Mouse (Mus musculus): ENCODE results near the gene Cmpk1. TPM values are rescaled to one million over a fixed set of nuclear protein-coding genes. Genes with fewer than 3 reads are reported as not detected.

The Cmpk1 gene
- total and polyA plus RNA-seq, 3 experiments: 27.2 to 115 (median 92.1) TPM

GRCm38 (mm10) chr4:114942583-114942982 is 44.5 kb downstream of the Cmpk1 start:
- Histone ChIP-seq H3K4me3 (replicated peaks in 1 of 3; ENCODE audit: low read depth in 2 of 3, low read length in 2 of 3, poor library complexity in 1 of 3) (no peak overlapping the region), H3K27me3 (replicated peaks) (peaks cover 15% of the 10 kb centered on the region), H3K79me2 (replicated peaks; ENCODE audit: control insufficient read depth, extremely low read depth, insufficient read depth, poor library complexity, severe bottlenecking) (no peaks in the 10 kb centered on the region), H3K9me3 (replicated peaks; ENCODE audit: low read length) (no peaks in the 10 kb centered on the region), H3K27ac (ENCODE audit: insufficient read depth, low read depth) (no peak overlapping the region), H3K4me1 (ENCODE audit: control insufficient read depth in 1 of 2, insufficient read depth in 2 of 2) (peaks cover 0 to 5% of the 10 kb centered on the region in 2 experiments; a peak in 2 of 4 replicates), H3K36me3 (replicated peaks in 1 of 2; ENCODE audit: control insufficient read depth in 1 of 2, insufficient read depth in 1 of 2, low read length in 1 of 2) (no peaks in the 10 kb centered on the region), H3K9ac (ENCODE audit: insufficient read depth, low read depth) (no peak overlapping the region), H3K4me2 (ENCODE audit: insufficient read depth, low read depth, poor library complexity, severe bottlenecking) (no peak overlapping the region)
- in situ Hi-C loops (cut with MboI; ENCODE audit: low pct_ligation_motif_present, low pct_unique_long_range_greater_than_20kb, low sequenced_read_pairs): no loop called here
- no peak for DNase-seq (ENCODE audit: extremely low read depth)
- dilution Hi-C loops (cut with MboI; ENCODE audit: extremely low pct_ligation_motif_present, extremely low pct_unique_long_range_greater_than_20kb, low sequenced_read_pairs): no loop called here
- no peak for TF ChIP-seq POLR2A (IDR thresholded peaks at IDR 0.05; ENCODE audit: low read depth, low read length)

GRCm38 (mm10) chr4:114942112-114942511 is 44.9 kb downstream of the Cmpk1 start:
- Histone ChIP-seq H3K27ac (ENCODE audit: insufficient read depth, low read depth) (no peak overlapping the region), H3K79me2 (replicated peaks; ENCODE audit: control insufficient read depth, extremely low read depth, insufficient read depth, poor library complexity, severe bottlenecking) (no peaks in the 10 kb centered on the region), H3K4me2 (ENCODE audit: insufficient read depth, low read depth, poor library complexity, severe bottlenecking) (no peak overlapping the region), H3K9me3 (replicated peaks; ENCODE audit: low read length) (no peaks in the 10 kb centered on the region), H3K27me3 (replicated peaks) (peaks cover 15% of the 10 kb centered on the region), H3K36me3 (replicated peaks in 1 of 2; ENCODE audit: control insufficient read depth in 1 of 2, insufficient read depth in 1 of 2, low read length in 1 of 2) (no peaks in the 10 kb centered on the region), H3K9ac (ENCODE audit: insufficient read depth, low read depth) (no peak overlapping the region), H3K4me1 (ENCODE audit: control insufficient read depth in 1 of 2, insufficient read depth in 2 of 2) (peaks cover 0 to 2% of the 10 kb centered on the region in 2 experiments; a peak in 2 of 4 replicates), H3K4me3 (replicated peaks in 1 of 3; ENCODE audit: low read depth in 2 of 3, low read length in 2 of 3, poor library complexity in 1 of 3) (no peak overlapping the region)
- TF ChIP-seq HCFC1 (IDR thresholded peaks at IDR 0.05; ENCODE audit: low read depth, low read length): no peak
- TF ChIP-seq USF1 (IDR thresholded peaks at IDR 0.05; ENCODE audit: low read depth, low read length): no peak
- TF ChIP-seq ZNF384 (IDR thresholded peaks at IDR 0.05; ENCODE audit: low read depth, low read length): no peak
- TF ChIP-seq NRF1 (IDR thresholded peaks at IDR 0.05; ENCODE audit: low read depth, low read length): no peak
- no peak for TF ChIP-seq MAZ (IDR thresholded peaks at IDR 0.05; ENCODE audit: low read depth, low read length)
- TF ChIP-seq ZMIZ1 (IDR thresholded peaks at IDR 0.05; ENCODE audit: low read depth, low read length): no peak
- TF ChIP-seq CHD2 (IDR thresholded peaks at IDR 0.05; ENCODE audit: low read length): no peak
- TF ChIP-seq MAFK (IDR thresholded peaks at IDR 0.05; ENCODE audit: insufficient replicate concordance, low read length): no peak
- TF ChIP-seq JUND (conservative IDR thresholded peaks at IDR 0.05; ENCODE audit: low read depth, low read length): no peak
- TF ChIP-seq CTCF (conservative IDR thresholded peaks at IDR 0.05 in 1 of 2, IDR thresholded peaks at IDR 0.05 in 1 of 2; ENCODE audit: low read depth in 2 of 2, low read length in 2 of 2): no peak
- TF ChIP-seq GABPA (IDR thresholded peaks at IDR 0.05; ENCODE audit: insufficient replicate concordance, low read depth, low read length): no peak
- no peak for TF ChIP-seq MYC (IDR thresholded peaks at IDR 0.05; ENCODE audit: low read depth, low read length)
- TF ChIP-seq ZKSCAN1 (IDR thresholded peaks at IDR 0.05; ENCODE audit: borderline replicate concordance, low read depth, low read length): no peak
- TF ChIP-seq SMC3 (IDR thresholded peaks at IDR 0.05; ENCODE audit: low read depth, low read length): no peak
- TF ChIP-seq CHD1 (IDR thresholded peaks at IDR 0.05; ENCODE audit: low read depth, low read length): no peak
- in situ Hi-C loops (cut with MboI; ENCODE audit: low pct_ligation_motif_present, low pct_unique_long_range_greater_than_20kb, low sequenced_read_pairs) (no loop called here), dilution Hi-C loops (cut with MboI; ENCODE audit: extremely low pct_ligation_motif_present, extremely low pct_unique_long_range_greater_than_20kb, low sequenced_read_pairs) (no loop called here)
- DNase-seq (ENCODE audit: extremely low read depth): no peak

Measured in CH12.LX (cell line).